Mouse (Mus musculus): ENCODE measurements at regions not wholly inside any gene's neighbourhood (a gene's known extent, or its start where the extent isn't known, plus 50 kb on each side); places are given as distances from the start of the nearest gene placed in this dataset.

DNA sequence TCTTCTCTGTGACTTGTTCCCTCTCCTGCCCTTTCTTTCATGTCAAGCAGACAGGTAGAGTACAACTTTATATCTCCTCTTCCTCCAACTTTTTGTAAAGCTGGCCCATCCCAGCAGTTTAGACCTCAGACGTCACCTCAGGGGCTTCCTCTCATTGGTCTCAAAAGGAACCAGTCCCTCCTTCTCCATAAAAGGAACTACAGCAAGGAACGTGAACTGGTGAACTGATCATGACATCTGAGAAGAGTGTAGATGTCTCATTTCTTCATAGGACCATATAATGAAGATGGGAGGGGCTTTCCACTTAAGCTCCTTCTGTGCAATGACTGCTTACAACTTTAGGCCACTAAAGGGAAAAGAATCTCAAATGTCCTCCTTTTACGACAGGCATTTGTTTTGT lies 153.0 kb downstream of the Ly86 start:
- no peak for TF ChIP-seq ZKSCAN1 (IDR thresholded peaks at IDR 0.05; ENCODE audit: borderline replicate concordance, low read depth, low read length)
- TF ChIP-seq CTCF (conservative IDR thresholded peaks at IDR 0.05 in 1 of 2, IDR thresholded peaks at IDR 0.05 in 1 of 2; ENCODE audit: low read depth in 2 of 2, low read length in 2 of 2), result no peak
